Mouse (Mus musculus): Measurements from ENCODE around the gene Dusp7. TPM values are rescaled to one million over a fixed set of nuclear protein-coding genes. Genes with fewer than 3 reads are reported as not detected.
A peak's percentile ranks its signal among the peaks of the same experiment; 100 is the strongest.

Dusp7 gene
- polyA plus RNA-seq, 1 experiment from 2014 or later, result 27.6 TPM

- Histone ChIP-seq H3K4me2 (ENCODE audit: low read depth, low read length, severe bottlenecking) (no peak overlapping the region), H3K27ac (ENCODE audit: low read depth, low read length) (no peak overlapping the region), H3K27me3 (ENCODE audit: control insufficient read depth, insufficient read depth, low read length) (no peaks in the 10 kb centered on the region), H3K9ac (ENCODE audit: low read length) (no peak overlapping the region), H3K4me3 (ENCODE audit: low read depth, low read length) (no peak overlapping the region), H3K4me1 (replicated peaks; ENCODE audit: control insufficient read depth, insufficient read depth, low read length) (peaks cover 6% of the 10 kb centered on the region), H3K36me3 (ENCODE audit: control insufficient read depth, insufficient read depth, low read length) (peaks cover 2% of the 10 kb centered on the region; the same call in 1 of the 2 replicates), H3K9me3 (ENCODE audit: control insufficient read depth, low read length) (no peaks in the 10 kb centered on the region)
- no peak for ATAC-seq (replicated peaks; ENCODE audit: low FRiP score)
- DNase-seq (ENCODE audit: low spot score), result no peak
- 76% methylated on average over 9 of the region's 9 CpGs for WGBS
Observed at GRCm38 (mm10) chr9:106378753-106379152, 10.3 kb downstream of the Dusp7 start.

- no peak overlapping the region for H3K27ac ChIP-seq (ENCODE audit: low read depth, low read length)
- no peak for DNase-seq (ENCODE audit: low spot score)
- H3K27me3 ChIP-seq (ENCODE audit: control insufficient read depth, insufficient read depth, low read length), result no peaks in the 10 kb centered on the region; the same call in 1 of the 2 replicates
- no peak overlapping the region for H3K9ac ChIP-seq (ENCODE audit: low read length)
- H3K36me3 ChIP-seq (ENCODE audit: control insufficient read depth, insufficient read depth, low read length), result no peaks in the 10 kb centered on the region
- no peak for ATAC-seq (replicated peaks; ENCODE audit: low FRiP score)
- H3K4me1 ChIP-seq (replicated peaks; ENCODE audit: control insufficient read depth, insufficient read depth, low read length), result peaks cover 19% of the 10 kb centered on the region
- 89% methylated on average over 12 of the region's 12 CpGs for WGBS
- H3K4me2 ChIP-seq (ENCODE audit: low read depth, low read length, severe bottlenecking), result no peak overlapping the region
- no peak overlapping the region for H3K4me3 ChIP-seq (ENCODE audit: low read depth, low read length)
- H3K9me3 ChIP-seq (ENCODE audit: control insufficient read depth, low read length), result no peaks in the 10 kb centered on the region
Observed at GRCm38 (mm10) chr9:106386181-106386864, 17.9 kb downstream of the Dusp7 start.

GRCm38 (mm10) chr9:106392828-106393527, 24.5 kb downstream of the Dusp7 start:
- H3K9me3 ChIP-seq (ENCODE audit: control insufficient read depth, low read length), result no peaks in the 10 kb centered on the region
- no peak overlapping the region for H3K9ac ChIP-seq (ENCODE audit: low read length)
- H3K4me3 ChIP-seq (ENCODE audit: low read depth, low read length), result no peak overlapping the region
- 0 out of 2 replicates have a peak, but pooled peaks cover 3% of the 10 kb centered on the region for H3K4me1 ChIP-seq (replicated peaks; ENCODE audit: control insufficient read depth, insufficient read depth, low read length)
- H3K27me3 ChIP-seq (ENCODE audit: control insufficient read depth, insufficient read depth, low read length), result no peaks in the 10 kb centered on the region
- DNase-seq (ENCODE audit: low spot score) (no peak), ATAC-seq (replicated peaks; ENCODE audit: low FRiP score) (no peak)
- H3K4me2 ChIP-seq (ENCODE audit: low read depth, low read length, severe bottlenecking), result no peak overlapping the region
- WGBS, result 78% methylated on average over 11 of the region's 11 CpGs
- no peaks in the 10 kb centered on the region for H3K36me3 ChIP-seq (ENCODE audit: control insufficient read depth, insufficient read depth, low read length)
- H3K27ac ChIP-seq (ENCODE audit: low read depth, low read length), result no peak overlapping the region

GRCm38 (mm10) chr9:106393548-106393947, 25.1 kb downstream of the Dusp7 start:
- Histone ChIP-seq H3K36me3 (ENCODE audit: control insufficient read depth, insufficient read depth, low read length) (no peaks in the 10 kb centered on the region), H3K27ac (ENCODE audit: low read depth, low read length) (no peak overlapping the region), H3K9ac (ENCODE audit: low read length) (no peak overlapping the region), H3K4me1 (replicated peaks; ENCODE audit: control insufficient read depth, insufficient read depth, low read length) (0 out of 2 replicates have a peak, but pooled peaks cover 3% of the 10 kb centered on the region), H3K9me3 (ENCODE audit: control insufficient read depth, low read length) (no peaks in the 10 kb centered on the region), H3K27me3 (ENCODE audit: control insufficient read depth, insufficient read depth, low read length) (no peaks in the 10 kb centered on the region), H3K4me3 (ENCODE audit: low read depth, low read length) (no peak overlapping the region), H3K4me2 (ENCODE audit: low read depth, low read length, severe bottlenecking) (no peak overlapping the region)
- ATAC-seq (replicated peaks; ENCODE audit: low FRiP score), result no peak
- WGBS, result 92% methylated on average over 8 of the region's 8 CpGs
- DNase-seq (ENCODE audit: low spot score), result no peak

GRCm38 (mm10) chr9:106394649-106395602, 26.5 kb downstream of the Dusp7 start:
- Histone ChIP-seq H3K4me1 (replicated peaks; ENCODE audit: control insufficient read depth, insufficient read depth, low read length) (0 out of 2 replicates have a peak, but pooled peaks cover 3% of the 10 kb centered on the region), H3K4me2 (ENCODE audit: low read depth, low read length, severe bottlenecking) (no peak overlapping the region), H3K9ac (ENCODE audit: low read length) (peak overlapping the region; percentile 14), H3K27ac (ENCODE audit: low read depth, low read length) (no peak overlapping the region), H3K36me3 (ENCODE audit: control insufficient read depth, insufficient read depth, low read length) (no peaks in the 10 kb centered on the region), H3K27me3 (ENCODE audit: control insufficient read depth, insufficient read depth, low read length) (no peaks in the 10 kb centered on the region), H3K9me3 (ENCODE audit: control insufficient read depth, low read length) (no peaks in the 10 kb centered on the region), H3K4me3 (ENCODE audit: low read depth, low read length) (no peak overlapping the region)
- WGBS, result 48% methylated on average over 11 of the region's 11 CpGs
- DNase-seq (ENCODE audit: low spot score), result peak; percentile 69
- ATAC-seq (replicated peaks; ENCODE audit: low FRiP score), result peak; percentile 55

- Histone ChIP-seq H3K27ac (ENCODE audit: low read depth, low read length) (no peak overlapping the region), H3K4me1 (replicated peaks; ENCODE audit: control insufficient read depth, insufficient read depth, low read length) (0 out of 2 replicates have a peak, but pooled peaks cover 3% of the 10 kb centered on the region), H3K9me3 (ENCODE audit: control insufficient read depth, low read length) (no peaks in the 10 kb centered on the region), H3K36me3 (ENCODE audit: control insufficient read depth, insufficient read depth, low read length) (no peaks in the 10 kb centered on the region), H3K9ac (ENCODE audit: low read length) (no peak overlapping the region), H3K4me2 (ENCODE audit: low read depth, low read length, severe bottlenecking) (no peak overlapping the region), H3K4me3 (ENCODE audit: low read depth, low read length) (no peak overlapping the region), H3K27me3 (ENCODE audit: control insufficient read depth, insufficient read depth, low read length) (no peaks in the 10 kb centered on the region)
- DNase-seq (ENCODE audit: low spot score), result no peak
- no peak for ATAC-seq (replicated peaks; ENCODE audit: low FRiP score)
- WGBS, result 87% methylated on average over 4 of the region's 4 CpGs
Observed at GRCm38 (mm10) chr9:106397733-106398132, 29.3 kb downstream of the Dusp7 start.

- ATAC-seq (replicated peaks; ENCODE audit: low FRiP score) (no peak), DNase-seq (ENCODE audit: low spot score) (no peak)
- H3K9ac ChIP-seq (ENCODE audit: low read length), result no peak overlapping the region
- no peak overlapping the region for H3K4me3 ChIP-seq (ENCODE audit: low read depth, low read length)
- H3K36me3 ChIP-seq (ENCODE audit: control insufficient read depth, insufficient read depth, low read length), result no peaks in the 10 kb centered on the region
- 82% methylated on average over 9 of the region's 9 CpGs for whole genome bisulfite sequencing
- H3K4me2 ChIP-seq (ENCODE audit: low read depth, low read length, severe bottlenecking), result no peak overlapping the region
- H3K9me3 ChIP-seq (ENCODE audit: control insufficient read depth, low read length), result no peaks in the 10 kb centered on the region
- 0 out of 2 replicates have a peak, but pooled peaks cover 3% of the 10 kb centered on the region for H3K4me1 ChIP-seq (replicated peaks; ENCODE audit: control insufficient read depth, insufficient read depth, low read length)
- no peak overlapping the region for H3K27ac ChIP-seq (ENCODE audit: low read depth, low read length)
- H3K27me3 ChIP-seq (ENCODE audit: control insufficient read depth, insufficient read depth, low read length), result no peaks in the 10 kb centered on the region
Observed at GRCm38 (mm10) chr9:106398667-106399311, 30.4 kb downstream of the Dusp7 start.

- ATAC-seq (replicated peaks; ENCODE audit: low FRiP score) (no peak), DNase-seq (ENCODE audit: low spot score) (no peak)
- 78% methylated on average over 3 of the region's 3 CpGs for WGBS
- H3K36me3 ChIP-seq (ENCODE audit: control insufficient read depth, insufficient read depth, low read length), result no peaks in the 10 kb centered on the region
- no peak overlapping the region for H3K4me2 ChIP-seq (ENCODE audit: low read depth, low read length, severe bottlenecking)
- no peaks in the 10 kb centered on the region for H3K27me3 ChIP-seq (ENCODE audit: control insufficient read depth, insufficient read depth, low read length)
- no peak overlapping the region for H3K4me3 ChIP-seq (ENCODE audit: low read depth, low read length)
- H3K4me1 ChIP-seq (replicated peaks; ENCODE audit: control insufficient read depth, insufficient read depth, low read length), result 0 out of 2 replicates have a peak, but pooled peaks cover under 1% of the 10 kb centered on the region
- no peak overlapping the region for H3K9ac ChIP-seq (ENCODE audit: low read length)
- H3K9me3 ChIP-seq (ENCODE audit: control insufficient read depth, low read length), result no peaks in the 10 kb centered on the region
- H3K27ac ChIP-seq (ENCODE audit: low read depth, low read length), result no peak overlapping the region
Observed at GRCm38 (mm10) chr9:106399808-106400207, 31.4 kb downstream of the Dusp7 start.
